Mouse (Mus musculus) liver, postnatal 0 days (tissue): ENCODE measurements around the gene Vti1a. TPM values are rescaled to one million over a fixed set of nuclear protein-coding genes. Genes with fewer than 3 reads are reported as not detected.
A peak's percentile ranks its signal among the peaks of the same experiment; 100 is the strongest.

Source experiments
- ATAC-seq: fragments of 200-750 bp; cut with Nextera tagmentation; 2 replicates; pipeline ENCODE4 v1.8.0; 2017; ENCODE audit warnings: mild to moderate bottlenecking, moderate library complexity
- DNase-seq: peaks from one replicate; pipeline ENCODE4 v3.0.0-alpha.2; 2016
- H3K27ac ChIP-seq: fragments of 300-500 bp; sonication (generic); 2 replicates; pipeline ENCODE4 v1.5.1; 2014; ENCODE audit warnings: antibody characterized with exemption, moderate library complexity, mild to moderate bottlenecking, low read depth
- H3K27me3 ChIP-seq: fragments of 300-500 bp; sonication (generic); 2 replicates; pipeline ENCODE4 v1.6.1; 2014; ENCODE audit warnings: low read length, control low read depth, mixed read lengths; ENCODE audit not compliant: insufficient read depth
- H3K36me3 ChIP-seq: fragments of 300-500 bp; sonication (generic); replicated peaks from 2 replicates; pipeline ENCODE4 v1.6.1; 2014; ENCODE audit warnings: mild to moderate bottlenecking, control low read depth, low read length, moderate library complexity, mixed read lengths; ENCODE audit not compliant: insufficient read depth
- H3K4me1 ChIP-seq: fragments of 300-500 bp; sonication (generic); 2 replicates; pipeline ENCODE4 v1.6.1; 2014; ENCODE audit warnings: antibody characterized with exemption, mild to moderate bottlenecking, control low read depth; ENCODE audit not compliant: insufficient read depth
- H3K4me2 ChIP-seq: fragments of 300-500 bp; sonication (generic); 2 replicates; pipeline ENCODE4 v1.6.1; 2014; ENCODE audit warnings: low read depth, mild to moderate bottlenecking, low read length, moderate library complexity, mixed read lengths
- H3K4me3 ChIP-seq: fragments of 300-500 bp; sonication (generic); 2 replicates; pipeline ENCODE4 v1.5.1; 2014; ENCODE audit warnings: low read depth, low read length
- H3K9ac ChIP-seq: fragments of 300-500 bp; sonication (generic); replicated peaks from 2 replicates; pipeline ENCODE4 v1.6.1; 2014; ENCODE audit warnings: mild to moderate bottlenecking, moderate library complexity
- H3K9me3 ChIP-seq: fragments of 300-500 bp; sonication (generic); 2 replicates; pipeline ENCODE4 v1.6.1; 2016; ENCODE audit warnings: mild to moderate bottlenecking, control low read depth, low read length, mixed read lengths
- CTCF ChIP-seq: sonication (generic); IDR thresholded peaks from 2 replicates; pipeline ENCODE4 v1.5.1; 2016; ENCODE audit warnings: antibody characterized with exemption, low read depth
- EP300 ChIP-seq: IDR thresholded peaks from 2 replicates; pipeline ENCODE4 v1.6.1; 2016; ENCODE audit warnings: antibody characterized with exemption, low read depth, mild to moderate bottlenecking
- WGBS: fragments of 180-500 bp; shearing (Covaris S2); extraction: QIAGEN DNeasy Blood & Tissue Kit; methylation state at CpG from one replicate; pipeline ENCODE4 v1.1.7; 2014; ENCODE audit not compliant: insufficient replicate concordance; 5-methylcytosine and 5-hydroxymethylcytosine counted together
- polyA plus RNA-seq: library from polyadenylated mRNA; unstranded; fragments of >200 nt; fragmentation: Nextera tagmentation; extraction: Ambion mirVana; gene quantifications from 2 replicates; pipeline ENCODE4 v1.2.1, GENCODE M21; 2015

The Vti1a gene
- polyA plus RNA-seq, 1 experiment from 2014 or later = 10.5 TPM

GRCm38 (mm10) chr19:55341377-55341776 is 25.3 kb downstream of the Vti1a start:
- Histone ChIP-seq H3K27me3 (no peaks in the 10 kb centered on the region), H3K9ac (no peak overlapping the region), H3K4me3 (no peak overlapping the region), H3K4me2 (no peak overlapping the region), H3K4me1 (peaks cover 4% of the 10 kb centered on the region; the same call in 1 of the 2 replicates), H3K36me3 (peaks cover 4% of the 10 kb centered on the region; the same call in 1 of the 2 replicates), H3K27ac (no peak overlapping the region), H3K9me3 (no peaks in the 10 kb centered on the region)
- no peak for TF ChIP-seq CTCF
- no peak for TF ChIP-seq EP300
- ATAC-seq (no peak), DNase-seq (no peak)
- WGBS = 57% methylated on average over 3 of the region's 3 CpGs

- TF ChIP-seq CTCF = no peak
- TF ChIP-seq EP300 = no peak
- H3K4me1 ChIP-seq = peaks cover 4% of the 10 kb centered on the region; the same call in 1 of the 2 replicates
- no peaks in the 10 kb centered on the region for H3K36me3 ChIP-seq
- 71% methylated on average over 7 of the region's 7 CpGs for WGBS
- H3K4me2 ChIP-seq = 0 out of 2 replicates have a peak overlapping the region, but pooled peaks have one; percentile 4
- DNase-seq (peak; percentile 22), ATAC-seq (peak; percentile 76)
- H3K4me3 ChIP-seq = no peak overlapping the region
- H3K9ac ChIP-seq = peak overlapping the region; percentile 11; the same call in 1 of the 2 replicates
- no peaks in the 10 kb centered on the region for H3K27me3 ChIP-seq
- peak overlapping the region; percentile 55 for H3K27ac ChIP-seq
- no peaks in the 10 kb centered on the region for H3K9me3 ChIP-seq
Measured at GRCm38 (mm10) chr19:55342423-55342822, 26.3 kb downstream of the Vti1a start.

GRCm38 (mm10) chr19:55343274-55343673 is 27.2 kb downstream of the Vti1a start:
- Histone ChIP-seq H3K4me3 (no peak overlapping the region), H3K27ac (no peak overlapping the region), H3K9me3 (no peaks in the 10 kb centered on the region), H3K36me3 (no peaks in the 10 kb centered on the region), H3K4me2 (no peak overlapping the region), H3K27me3 (no peaks in the 10 kb centered on the region), H3K4me1 (peaks cover 4% of the 10 kb centered on the region; the same call in 1 of the 2 replicates), H3K9ac (no peak overlapping the region)
- no peak for DNase-seq
- WGBS = 80% methylated on average over 9 of the region's 9 CpGs
- TF ChIP-seq EP300 (no peak), CTCF (no peak)
- ATAC-seq = peak; percentile 40; the same call in 1 of the 2 replicates

- no peak for ATAC-seq
- no peak overlapping the region for H3K4me3 ChIP-seq
- 72% methylated on average over 3 of the region's 3 CpGs for WGBS
- H3K4me2 ChIP-seq = no peak overlapping the region
- no peaks in the 10 kb centered on the region for H3K36me3 ChIP-seq
- H3K4me1 ChIP-seq = no peaks in the 10 kb centered on the region
- no peak for DNase-seq
- no peak overlapping the region for H3K9ac ChIP-seq
- H3K27me3 ChIP-seq = no peaks in the 10 kb centered on the region
- H3K9me3 ChIP-seq = no peaks in the 10 kb centered on the region
- no peak for TF ChIP-seq CTCF
- no peak for TF ChIP-seq EP300
- H3K27ac ChIP-seq = no peak overlapping the region
Measured at GRCm38 (mm10) chr19:55348187-55348586, 32.1 kb downstream of the Vti1a start.

- ATAC-seq (no peak), DNase-seq (no peak)
- 79% methylated on average over 9 of the region's 9 CpGs for WGBS
Measured at GRCm38 (mm10) chr19:55350673-55351378, 34.7 kb downstream of the Vti1a start.

GRCm38 (mm10) chr19:55362606-55363005 is 46.5 kb downstream of the Vti1a start:
- Histone ChIP-seq H3K9me3 (no peaks in the 10 kb centered on the region), H3K27me3 (no peaks in the 10 kb centered on the region), H3K4me1 (no peaks in the 10 kb centered on the region), H3K9ac (no peak overlapping the region), H3K36me3 (0 out of 2 replicates have a peak, but pooled peaks cover 2% of the 10 kb centered on the region), H3K4me2 (no peak overlapping the region), H3K27ac (no peak overlapping the region), H3K4me3 (no peak overlapping the region)
- ATAC-seq (no peak), DNase-seq (no peak)
- no peak for TF ChIP-seq EP300
- no peak for TF ChIP-seq CTCF
- 88% methylated on average over 9 of the region's 9 CpGs for WGBS

More at GRCm38 (mm10) chr19:55350673-55351378, 34.7 kb downstream of the Vti1a start:
- H3K9ac ChIP-seq = no peak overlapping the region
- H3K27ac ChIP-seq = no peak overlapping the region
- H3K4me1 ChIP-seq = no peaks in the 10 kb centered on the region
- H3K4me3 ChIP-seq = no peak overlapping the region
- TF ChIP-seq CTCF (no peak), EP300 (no peak)
- no peak overlapping the region for H3K4me2 ChIP-seq
- H3K27me3 ChIP-seq = no peaks in the 10 kb centered on the region
- H3K9me3 ChIP-seq = no peaks in the 10 kb centered on the region
- no peaks in the 10 kb centered on the region for H3K36me3 ChIP-seq
